Mouse (Mus musculus): ENCODE data around the gene Exoc4. TPM values are rescaled to one million over a fixed set of nuclear protein-coding genes. Genes with fewer than 3 reads are reported as not detected.

The Exoc4 gene
- polyA plus RNA-seq, 1 experiment from 2014 or later = 44.6 TPM

- no peak overlapping the region for H3K27ac ChIP-seq (ENCODE audit: low read depth, low read length)
- no peaks in the 10 kb centered on the region for H3K9me3 ChIP-seq (ENCODE audit: control insufficient read depth, low read length)
- no peak overlapping the region for H3K9ac ChIP-seq (ENCODE audit: low read depth, low read length)
- 96% methylated on average over 5 of the region's 5 CpGs for whole genome bisulfite sequencing
- H3K4me3 ChIP-seq (ENCODE audit: low read depth, low read length) = no peak overlapping the region
- no peak overlapping the region for H3K4me2 ChIP-seq (replicated peaks; ENCODE audit: low read depth, low read length)
- no peaks in the 10 kb centered on the region for H3K4me1 ChIP-seq (replicated peaks; ENCODE audit: control insufficient read depth, insufficient read depth, low read length)
- H3K36me3 ChIP-seq (ENCODE audit: control insufficient read depth, insufficient read depth, low read length) = no peaks in the 10 kb centered on the region
- DNase-seq (ENCODE audit: low spot score) (no peak), ATAC-seq (ENCODE audit: low FRiP score) (no peak)
- no peaks in the 10 kb centered on the region for H3K27me3 ChIP-seq (ENCODE audit: control insufficient read depth, insufficient read depth, low read length)
Measured at GRCm38 (mm10) chr6:33899973-33900372, 651.1 kb downstream of the Exoc4 start.

DNA sequence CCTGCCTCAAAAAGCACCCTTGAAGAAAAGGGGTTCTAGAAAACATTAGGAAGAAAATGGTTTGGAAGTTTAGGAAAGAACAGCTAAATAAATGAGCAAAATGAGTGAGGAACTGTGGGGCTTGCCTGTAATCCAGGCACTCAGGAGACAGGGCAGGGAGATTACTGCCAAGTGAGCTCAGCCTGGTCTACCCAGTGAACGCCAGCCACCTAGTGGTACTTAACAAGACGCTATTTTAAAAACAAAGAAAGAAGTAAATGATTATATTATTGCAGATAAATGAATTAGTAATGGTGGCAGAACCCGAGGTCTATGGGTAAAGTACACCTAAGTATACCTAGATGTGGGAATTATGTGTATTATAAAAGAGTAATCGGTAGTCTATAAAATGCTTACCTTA, 651.7 kb downstream of the Exoc4 start:
- Histone ChIP-seq H3K4me3 (ENCODE audit: low read depth, low read length) (no peak overlapping the region), H3K27ac (ENCODE audit: low read depth, low read length) (no peak overlapping the region), H3K9ac (ENCODE audit: low read depth, low read length) (no peak overlapping the region), H3K9me3 (ENCODE audit: control insufficient read depth, low read length) (no peaks in the 10 kb centered on the region), H3K27me3 (ENCODE audit: control insufficient read depth, insufficient read depth, low read length) (no peaks in the 10 kb centered on the region), H3K4me2 (replicated peaks; ENCODE audit: low read depth, low read length) (no peak overlapping the region), H3K36me3 (ENCODE audit: control insufficient read depth, insufficient read depth, low read length) (no peaks in the 10 kb centered on the region), H3K4me1 (replicated peaks; ENCODE audit: control insufficient read depth, insufficient read depth, low read length) (no peaks in the 10 kb centered on the region)
- WGBS = 78% methylated on average over 4 of the region's 4 CpGs
- no peak for ATAC-seq (ENCODE audit: low FRiP score)
- no peak for DNase-seq (ENCODE audit: low spot score)

- no peak for DNase-seq (ENCODE audit: low spot score)
Measured at GRCm38 (mm10) chr6:33905099-33905498, 656.2 kb downstream of the Exoc4 start.

DNA sequence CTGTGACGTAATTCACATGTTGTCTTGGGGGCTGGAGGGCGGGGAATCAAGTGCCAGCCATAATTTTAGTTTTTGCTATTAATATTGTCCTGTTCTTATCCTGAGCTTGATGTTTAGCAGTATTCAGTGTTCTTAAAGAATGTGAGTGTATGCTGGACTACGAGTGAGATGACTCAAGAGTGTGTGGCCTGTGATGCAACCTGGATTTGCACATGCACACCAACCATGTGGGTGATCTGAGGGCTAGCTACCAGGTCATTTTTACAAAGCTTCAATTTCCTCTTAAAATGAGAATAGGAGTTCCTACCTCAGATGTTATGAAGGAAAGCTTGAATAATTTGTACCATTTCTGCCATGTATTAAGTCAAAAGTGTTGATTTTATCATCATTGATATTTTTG, 661.8 kb downstream of the Exoc4 start:
- no peak overlapping the region for H3K4me3 ChIP-seq (ENCODE audit: low read depth, low read length)
- no peaks in the 10 kb centered on the region for H3K36me3 ChIP-seq (ENCODE audit: control insufficient read depth, insufficient read depth, low read length)
- no peak overlapping the region for H3K9ac ChIP-seq (ENCODE audit: low read depth, low read length)
- H3K4me2 ChIP-seq (replicated peaks; ENCODE audit: low read depth, low read length) = no peak overlapping the region
- DNase-seq (ENCODE audit: low spot score) = no peak
- 86% methylated on average over 3 of the region's 3 CpGs for WGBS
- no peaks in the 10 kb centered on the region for H3K9me3 ChIP-seq (ENCODE audit: control insufficient read depth, low read length)
- H3K27me3 ChIP-seq (ENCODE audit: control insufficient read depth, insufficient read depth, low read length) = no peaks in the 10 kb centered on the region
- no peak overlapping the region for H3K27ac ChIP-seq (ENCODE audit: low read depth, low read length)
- ATAC-seq (ENCODE audit: low FRiP score) = no peak
- no peaks in the 10 kb centered on the region for H3K4me1 ChIP-seq (replicated peaks; ENCODE audit: control insufficient read depth, insufficient read depth, low read length)

More at GRCm38 (mm10) chr6:33905099-33905498, 656.2 kb downstream of the Exoc4 start:
- Histone ChIP-seq H3K27me3 (ENCODE audit: control insufficient read depth, insufficient read depth, low read length) (no peaks in the 10 kb centered on the region), H3K36me3 (ENCODE audit: control insufficient read depth, insufficient read depth, low read length) (no peaks in the 10 kb centered on the region), H3K27ac (ENCODE audit: low read depth, low read length) (no peak overlapping the region), H3K9ac (ENCODE audit: low read depth, low read length) (no peak overlapping the region), H3K4me1 (replicated peaks; ENCODE audit: control insufficient read depth, insufficient read depth, low read length) (no peaks in the 10 kb centered on the region), H3K9me3 (ENCODE audit: control insufficient read depth, low read length) (no peaks in the 10 kb centered on the region), H3K4me3 (ENCODE audit: low read depth, low read length) (no peak overlapping the region), H3K4me2 (replicated peaks; ENCODE audit: low read depth, low read length) (no peak overlapping the region)
- WGBS = 88% methylated on average over 1 of the region's 1 CpGs
- no peak for ATAC-seq (ENCODE audit: low FRiP score)

- Histone ChIP-seq H3K9me3 (ENCODE audit: control insufficient read depth, low read length) (no peaks in the 10 kb centered on the region), H3K27ac (ENCODE audit: low read depth, low read length) (no peak overlapping the region), H3K27me3 (ENCODE audit: control insufficient read depth, insufficient read depth, low read length) (no peaks in the 10 kb centered on the region), H3K4me1 (replicated peaks; ENCODE audit: control insufficient read depth, insufficient read depth, low read length) (no peaks in the 10 kb centered on the region), H3K4me2 (replicated peaks; ENCODE audit: low read depth, low read length) (no peak overlapping the region), H3K4me3 (ENCODE audit: low read depth, low read length) (no peak overlapping the region), H3K9ac (ENCODE audit: low read depth, low read length) (no peak overlapping the region), H3K36me3 (ENCODE audit: control insufficient read depth, insufficient read depth, low read length) (no peaks in the 10 kb centered on the region)
- no peak for ATAC-seq (ENCODE audit: low FRiP score)
- WGBS = 79% methylated on average over 5 of the region's 5 CpGs
- no peak for DNase-seq (ENCODE audit: low spot score)
Measured at GRCm38 (mm10) chr6:33913072-33913471, 664.2 kb downstream of the Exoc4 start.

GRCm38 (mm10) chr6:33913486-33913885, 664.6 kb downstream of the Exoc4 start:
- WGBS = 72% methylated on average over 8 of the region's 8 CpGs
- Histone ChIP-seq H3K4me2 (replicated peaks; ENCODE audit: low read depth, low read length) (no peak overlapping the region), H3K27ac (ENCODE audit: low read depth, low read length) (no peak overlapping the region), H3K4me3 (ENCODE audit: low read depth, low read length) (no peak overlapping the region), H3K9ac (ENCODE audit: low read depth, low read length) (no peak overlapping the region), H3K4me1 (replicated peaks; ENCODE audit: control insufficient read depth, insufficient read depth, low read length) (no peaks in the 10 kb centered on the region), H3K36me3 (ENCODE audit: control insufficient read depth, insufficient read depth, low read length) (no peaks in the 10 kb centered on the region), H3K9me3 (ENCODE audit: control insufficient read depth, low read length) (no peaks in the 10 kb centered on the region), H3K27me3 (ENCODE audit: control insufficient read depth, insufficient read depth, low read length) (no peaks in the 10 kb centered on the region)
- no peak for ATAC-seq (ENCODE audit: low FRiP score)
- no peak for DNase-seq (ENCODE audit: low spot score)

DNA sequence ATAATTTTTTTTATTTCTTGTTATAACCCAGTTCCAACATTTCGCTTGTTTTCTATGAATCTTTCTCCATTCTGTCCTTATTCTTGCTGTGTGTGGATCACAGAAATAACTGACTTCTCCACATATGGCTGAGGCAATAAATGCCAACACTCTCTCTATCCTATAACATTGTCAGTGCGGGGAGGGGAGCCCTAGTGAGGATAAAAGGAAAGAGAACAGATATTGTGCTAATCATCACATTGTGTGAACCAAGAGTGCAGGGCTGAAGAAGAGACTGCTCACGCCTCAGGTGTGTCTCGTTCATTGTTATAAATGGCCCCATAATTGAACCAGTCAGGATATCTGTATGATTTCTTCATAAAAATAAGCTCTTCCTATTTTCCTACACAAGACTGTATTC, 665.1 kb downstream of the Exoc4 start:
- H3K4me1 ChIP-seq (replicated peaks; ENCODE audit: control insufficient read depth, insufficient read depth, low read length) = no peaks in the 10 kb centered on the region
- H3K9ac ChIP-seq (ENCODE audit: low read depth, low read length) = no peak overlapping the region
- 94% methylated on average over 4 of the region's 4 CpGs for WGBS
- H3K4me3 ChIP-seq (ENCODE audit: low read depth, low read length) = no peak overlapping the region
- no peaks in the 10 kb centered on the region for H3K36me3 ChIP-seq (ENCODE audit: control insufficient read depth, insufficient read depth, low read length)
- H3K27me3 ChIP-seq (ENCODE audit: control insufficient read depth, insufficient read depth, low read length) = no peaks in the 10 kb centered on the region
- H3K4me2 ChIP-seq (replicated peaks; ENCODE audit: low read depth, low read length) = no peak overlapping the region
- ATAC-seq (ENCODE audit: low FRiP score) (no peak), DNase-seq (ENCODE audit: low spot score) (no peak)
- H3K9me3 ChIP-seq (ENCODE audit: control insufficient read depth, low read length) = no peaks in the 10 kb centered on the region
- no peak overlapping the region for H3K27ac ChIP-seq (ENCODE audit: low read depth, low read length)

- Histone ChIP-seq H3K36me3 (ENCODE audit: control insufficient read depth, insufficient read depth, low read length) (no peaks in the 10 kb centered on the region), H3K4me3 (ENCODE audit: low read depth, low read length) (no peak overlapping the region), H3K9ac (ENCODE audit: low read depth, low read length) (no peak overlapping the region), H3K4me2 (replicated peaks; ENCODE audit: low read depth, low read length) (no peak overlapping the region), H3K27ac (ENCODE audit: low read depth, low read length) (no peak overlapping the region), H3K27me3 (ENCODE audit: control insufficient read depth, insufficient read depth, low read length) (no peaks in the 10 kb centered on the region), H3K9me3 (ENCODE audit: control insufficient read depth, low read length) (no peaks in the 10 kb centered on the region), H3K4me1 (replicated peaks; ENCODE audit: control insufficient read depth, insufficient read depth, low read length) (no peaks in the 10 kb centered on the region)
- no peak for DNase-seq (ENCODE audit: low spot score)
- WGBS = 89% methylated on average over 2 of the region's 2 CpGs
- ATAC-seq (ENCODE audit: low FRiP score) = no peak
Measured at GRCm38 (mm10) chr6:33923571-33923970, 674.7 kb downstream of the Exoc4 start.

DNA sequence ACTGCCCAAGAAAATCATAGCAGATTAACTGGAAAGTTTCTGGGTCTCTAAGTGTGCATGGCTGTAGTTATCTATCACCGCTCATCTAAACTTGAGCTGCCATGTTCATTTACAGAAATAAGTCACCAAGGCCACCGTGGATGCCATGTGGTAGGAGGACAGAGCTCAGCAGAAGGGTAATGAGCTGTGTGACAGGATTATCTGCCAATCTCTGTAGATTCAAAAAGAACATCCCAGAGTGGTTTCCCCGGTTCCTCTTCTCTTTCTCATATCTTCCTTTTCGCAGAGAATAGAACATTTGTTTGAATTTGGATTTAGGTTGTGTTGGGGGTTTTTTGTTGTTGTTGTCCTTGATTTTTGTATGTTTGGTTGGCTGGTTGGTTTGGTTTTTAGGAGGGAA, 676.0 kb downstream of the Exoc4 start:
- Histone ChIP-seq H3K27me3 (ENCODE audit: control insufficient read depth, insufficient read depth, low read length) (no peaks in the 10 kb centered on the region), H3K4me1 (replicated peaks; ENCODE audit: control insufficient read depth, insufficient read depth, low read length) (0 out of 2 replicates have a peak, but pooled peaks cover 2% of the 10 kb centered on the region), H3K9me3 (ENCODE audit: control insufficient read depth, low read length) (no peaks in the 10 kb centered on the region), H3K4me2 (replicated peaks; ENCODE audit: low read depth, low read length) (no peak overlapping the region), H3K4me3 (ENCODE audit: low read depth, low read length) (no peak overlapping the region), H3K36me3 (ENCODE audit: control insufficient read depth, insufficient read depth, low read length) (no peaks in the 10 kb centered on the region), H3K27ac (ENCODE audit: low read depth, low read length) (no peak overlapping the region), H3K9ac (ENCODE audit: low read depth, low read length) (no peak overlapping the region)
- no peak for ATAC-seq (ENCODE audit: low FRiP score)
- DNase-seq (ENCODE audit: low spot score) = no peak
- 91% methylated on average over 4 of the region's 4 CpGs for WGBS

All from hindbrain, embryonic 11.5 days (tissue).